Mouse (Mus musculus): ENCODE data around the gene Adprm. TPM values are rescaled to one million over a fixed set of nuclear protein-coding genes. Genes with fewer than 3 reads are reported as not detected.

Gene Adprm
- total and polyA plus RNA-seq, 2 experiments from 2014 or later, result 22.2 to 24.6 TPM

GRCm38 (mm10) chr11:67043007-67043406 lies 9.4 kb downstream of the Adprm start:
- Histone ChIP-seq H3K9me3 (ENCODE audit: low read length) (no peaks in the 10 kb centered on the region), H3K36me3 (ENCODE audit: insufficient read depth) (peaks cover 36% of the 10 kb centered on the region), H3K4me3 (ENCODE audit: low read depth, low read length) (no peak overlapping the region), H3K4me2 (ENCODE audit: low read depth) (no peak overlapping the region), H3K27me3 (ENCODE audit: insufficient read depth, low read length) (no peaks in the 10 kb centered on the region), H3K27ac (ENCODE audit: low read depth, low read length) (no peak overlapping the region), H3K9ac (no peak overlapping the region), H3K4me1 (ENCODE audit: insufficient read depth) (no peaks in the 10 kb centered on the region)
- ATAC-seq (no peak), DNase-seq (no peak)
- TF ChIP-seq CTCF (IDR thresholded peaks at IDR 0.05; ENCODE audit: low read depth), result no peak
- WGBS, result 35% methylated on average over 8 of the region's 8 CpGs

- Histone ChIP-seq H3K27ac (ENCODE audit: low read depth, low read length) (no peak overlapping the region), H3K4me1 (ENCODE audit: insufficient read depth) (no peaks in the 10 kb centered on the region), H3K27me3 (ENCODE audit: insufficient read depth, low read length) (no peaks in the 10 kb centered on the region), H3K4me3 (ENCODE audit: low read depth, low read length) (no peak overlapping the region), H3K9ac (no peak overlapping the region), H3K9me3 (ENCODE audit: low read length) (no peaks in the 10 kb centered on the region), H3K36me3 (ENCODE audit: insufficient read depth) (peaks cover 41% of the 10 kb centered on the region), H3K4me2 (ENCODE audit: low read depth) (no peak overlapping the region)
- no peak for DNase-seq
- no peak for ATAC-seq
- TF ChIP-seq CTCF (IDR thresholded peaks at IDR 0.05; ENCODE audit: low read depth), result no peak
- 96% methylated on average over 6 of the region's 6 CpGs for WGBS
Measured at GRCm38 (mm10) chr11:67040483-67040882, 11.9 kb downstream of the Adprm start.

GRCm38 (mm10) chr11:67039799-67040198 lies 12.6 kb downstream of the Adprm start:
- H3K9ac ChIP-seq, result no peak overlapping the region

GRCm38 (mm10) chr11:67036892-67037291 lies 15.5 kb downstream of the Adprm start:
- ATAC-seq (no peak), DNase-seq (no peak)
- Histone ChIP-seq H3K9ac (no peak overlapping the region), H3K27me3 (ENCODE audit: insufficient read depth, low read length) (no peaks in the 10 kb centered on the region), H3K4me1 (ENCODE audit: insufficient read depth) (no peaks in the 10 kb centered on the region), H3K36me3 (ENCODE audit: insufficient read depth) (peaks cover 39% of the 10 kb centered on the region), H3K4me3 (ENCODE audit: low read depth, low read length) (no peak overlapping the region), H3K27ac (ENCODE audit: low read depth, low read length) (no peak overlapping the region), H3K4me2 (ENCODE audit: low read depth) (no peak overlapping the region), H3K9me3 (ENCODE audit: low read length) (no peaks in the 10 kb centered on the region)
- no peak for TF ChIP-seq CTCF (IDR thresholded peaks at IDR 0.05; ENCODE audit: low read depth)
- 94% methylated on average over 9 of the region's 9 CpGs for WGBS

More at GRCm38 (mm10) chr11:67039799-67040198, 12.6 kb downstream of the Adprm start:
- Histone ChIP-seq H3K36me3 (ENCODE audit: insufficient read depth) (peaks cover 41% of the 10 kb centered on the region), H3K4me3 (ENCODE audit: low read depth, low read length) (no peak overlapping the region), H3K4me1 (ENCODE audit: insufficient read depth) (no peaks in the 10 kb centered on the region), H3K9me3 (ENCODE audit: low read length) (no peaks in the 10 kb centered on the region), H3K4me2 (ENCODE audit: low read depth) (no peak overlapping the region), H3K27ac (ENCODE audit: low read depth, low read length) (no peak overlapping the region), H3K27me3 (ENCODE audit: insufficient read depth, low read length) (no peaks in the 10 kb centered on the region)
- 92% methylated on average over 3 of the region's 3 CpGs for WGBS
- TF ChIP-seq CTCF (IDR thresholded peaks at IDR 0.05; ENCODE audit: low read depth), result peak; percentile 26; the same call in 1 of the 2 replicates
- DNase-seq (no peak), ATAC-seq (no peak)

GRCm38 (mm10) chr11:67036229-67036628 lies 16.2 kb downstream of the Adprm start:
- H3K4me2 ChIP-seq (ENCODE audit: low read depth), result no peak overlapping the region
- WGBS, result 95% methylated on average over 6 of the region's 6 CpGs
- H3K4me1 ChIP-seq (ENCODE audit: insufficient read depth), result no peaks in the 10 kb centered on the region
- H3K9ac ChIP-seq, result no peak overlapping the region
- no peak overlapping the region for H3K27ac ChIP-seq (ENCODE audit: low read depth, low read length)
- no peak for DNase-seq
- ATAC-seq, result no peak
- H3K27me3 ChIP-seq (ENCODE audit: insufficient read depth, low read length), result no peaks in the 10 kb centered on the region
- no peak for TF ChIP-seq CTCF (IDR thresholded peaks at IDR 0.05; ENCODE audit: low read depth)
- H3K9me3 ChIP-seq (ENCODE audit: low read length), result no peaks in the 10 kb centered on the region
- no peak overlapping the region for H3K4me3 ChIP-seq (ENCODE audit: low read depth, low read length)
- peaks cover 32% of the 10 kb centered on the region for H3K36me3 ChIP-seq (ENCODE audit: insufficient read depth)

GRCm38 (mm10) chr11:67034775-67035485 lies 17.5 kb downstream of the Adprm start:
- no peak overlapping the region for H3K4me3 ChIP-seq (ENCODE audit: low read depth, low read length)
- no peaks in the 10 kb centered on the region for H3K9me3 ChIP-seq (ENCODE audit: low read length)
- ATAC-seq (no peak), DNase-seq (no peak)
- H3K36me3 ChIP-seq (ENCODE audit: insufficient read depth), result peaks cover 19% of the 10 kb centered on the region
- no peak overlapping the region for H3K9ac ChIP-seq
- no peak overlapping the region for H3K27ac ChIP-seq (ENCODE audit: low read depth, low read length)
- TF ChIP-seq CTCF (IDR thresholded peaks at IDR 0.05; ENCODE audit: low read depth), result no peak
- 86% methylated on average over 4 of the region's 4 CpGs for WGBS
- H3K4me2 ChIP-seq (ENCODE audit: low read depth), result no peak overlapping the region
- no peaks in the 10 kb centered on the region for H3K27me3 ChIP-seq (ENCODE audit: insufficient read depth, low read length)
- H3K4me1 ChIP-seq (ENCODE audit: insufficient read depth), result no peaks in the 10 kb centered on the region

GRCm38 (mm10) chr11:67031603-67031915 lies 20.8 kb downstream of the Adprm start:
- no peak for TF ChIP-seq CTCF (IDR thresholded peaks at IDR 0.05; ENCODE audit: low read depth)
- H3K4me2 ChIP-seq (ENCODE audit: low read depth), result no peak overlapping the region
- no peak overlapping the region for H3K9ac ChIP-seq
- H3K36me3 ChIP-seq (ENCODE audit: insufficient read depth), result peaks cover 3% of the 10 kb centered on the region; the same call in 1 of the 2 replicates
- H3K9me3 ChIP-seq (ENCODE audit: low read length), result no peaks in the 10 kb centered on the region
- 61% methylated on average over 2 of the region's 2 CpGs for WGBS
- no peaks in the 10 kb centered on the region for H3K27me3 ChIP-seq (ENCODE audit: insufficient read depth, low read length)
- H3K27ac ChIP-seq (ENCODE audit: low read depth, low read length), result no peak overlapping the region
- ATAC-seq (no peak), DNase-seq (no peak)
- no peak overlapping the region for H3K4me3 ChIP-seq (ENCODE audit: low read depth, low read length)
- no peaks in the 10 kb centered on the region for H3K4me1 ChIP-seq (ENCODE audit: insufficient read depth)
